Mouse (Mus musculus) limb, embryonic 13.5 days (tissue): ENCODE data around the gene Kynu. TPM values are rescaled to one million over a fixed set of nuclear protein-coding genes. Genes with fewer than 3 reads are reported as not detected.

ENCODE experiments used
- ATAC-seq: fragments of 200-750 bp; cut with Nextera tagmentation; 2 replicates; pipeline ENCODE4 v1.8.0; 2017; ENCODE audit warnings: low read depth, moderate number of reproducible peaks, moderate TSS enrichment; ENCODE audit not compliant: low FRiP score
- H3K27ac ChIP-seq: fragments of 300-500 bp; sonication (generic); 2 replicates; pipeline ENCODE4 v1.5.1; 2015; ENCODE audit warnings: inconsistent platforms, mild to moderate bottlenecking, moderate library complexity
- H3K27me3 ChIP-seq: fragments of 300-500 bp; sonication (generic); 2 replicates; pipeline ENCODE4 v1.6.1; 2015; ENCODE audit warnings: mild to moderate bottlenecking, inconsistent platforms
- H3K36me3 ChIP-seq: fragments of 300-500 bp; sonication (generic); 2 replicates; pipeline ENCODE4 v1.6.1; 2015; ENCODE audit warnings: inconsistent platforms, mild to moderate bottlenecking, moderate library complexity
- H3K4me1 ChIP-seq: fragments of 300-500 bp; sonication (generic); 2 replicates; pipeline ENCODE4 v1.6.1; 2015; ENCODE audit warnings: inconsistent platforms
- H3K4me2 ChIP-seq: fragments of 300-500 bp; sonication (generic); replicated peaks from 2 replicates; pipeline ENCODE4 v1.6.1; 2015; ENCODE audit warnings: inconsistent platforms, mild to moderate bottlenecking, moderate library complexity
- H3K4me3 ChIP-seq: fragments of 300-500 bp; sonication (generic); 2 replicates; pipeline ENCODE4 v1.5.1; 2015; ENCODE audit warnings: moderate library complexity, mild to moderate bottlenecking, inconsistent platforms
- H3K9ac ChIP-seq: fragments of 300-500 bp; sonication (generic); 2 replicates; pipeline ENCODE4 v1.6.1; 2015; ENCODE audit warnings: mild to moderate bottlenecking, inconsistent platforms
- H3K9me3 ChIP-seq: fragments of 300-500 bp; sonication (generic); 2 replicates; pipeline ENCODE4 v1.6.1; 2016; ENCODE audit warnings: inconsistent platforms
- WGBS: fragments of 180-500 bp; shearing (Covaris S2); methylation state at CpG from one replicate; pipeline ENCODE4 v1.1.7; 2015; 5-methylcytosine and 5-hydroxymethylcytosine counted together
- polyA plus RNA-seq: library from polyadenylated mRNA; unstranded; fragments of >200 nt; fragmentation: Nextera tagmentation; extraction: Ambion mirVana; gene quantifications from 2 replicates; pipeline ENCODE4 v1.2.1, GENCODE M21; 2015

Gene Kynu
- polyA plus RNA-seq, 1 experiment from 2014 or later: 0.20 TPM

GRCm38 (mm10) chr2:43573526-43573925 is 18.4 kb downstream of the Kynu start:
- H3K9me3 ChIP-seq: no peaks in the 10 kb centered on the region
- H3K27ac ChIP-seq: no peak overlapping the region
- 92% methylated on average over 1 of the region's 1 CpGs for WGBS
- H3K36me3 ChIP-seq: no peaks in the 10 kb centered on the region
- H3K9ac ChIP-seq: no peak overlapping the region
- no peaks in the 10 kb centered on the region for H3K27me3 ChIP-seq
- H3K4me2 ChIP-seq: no peak overlapping the region
- no peak for ATAC-seq
- no peaks in the 10 kb centered on the region for H3K4me1 ChIP-seq
- no peak overlapping the region for H3K4me3 ChIP-seq

DNA sequence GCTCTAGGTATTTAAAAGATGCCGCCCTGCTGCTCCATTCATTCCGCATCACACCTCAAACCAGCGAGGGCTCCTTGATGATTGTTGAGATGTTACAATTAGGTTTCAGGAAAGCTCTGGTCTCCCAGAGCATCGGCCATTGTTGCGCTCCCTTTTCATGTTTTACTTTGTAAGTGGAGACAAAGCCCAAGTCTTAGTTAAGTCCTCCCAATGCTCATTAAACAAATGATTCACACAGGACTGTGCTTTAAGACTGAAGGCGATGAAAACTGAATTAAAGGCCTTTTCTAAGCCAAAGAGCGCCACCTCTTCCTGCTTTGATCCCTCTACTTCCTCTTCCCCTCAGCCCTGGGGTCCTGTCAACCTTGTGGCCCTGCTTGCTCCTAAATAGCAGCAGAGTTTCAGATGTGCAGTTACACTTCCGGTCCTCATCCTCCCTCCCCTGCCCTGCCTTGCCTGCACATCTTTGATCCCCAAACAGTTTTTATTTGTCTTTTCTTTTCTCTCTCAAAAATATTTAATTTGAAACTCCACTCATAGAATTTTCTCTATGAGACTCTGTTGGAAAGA is 28.2 kb downstream of the Kynu start:
- no peaks in the 10 kb centered on the region for H3K36me3 ChIP-seq
- H3K4me2 ChIP-seq: no peak overlapping the region
- H3K9me3 ChIP-seq: no peaks in the 10 kb centered on the region
- H3K27ac ChIP-seq: no peak overlapping the region
- no peak overlapping the region for H3K9ac ChIP-seq
- H3K27me3 ChIP-seq: no peaks in the 10 kb centered on the region
- WGBS: 50% methylated on average over 8 of the region's 8 CpGs
- H3K4me3 ChIP-seq: no peak overlapping the region
- no peak for ATAC-seq
- H3K4me1 ChIP-seq: no peaks in the 10 kb centered on the region

DNA sequence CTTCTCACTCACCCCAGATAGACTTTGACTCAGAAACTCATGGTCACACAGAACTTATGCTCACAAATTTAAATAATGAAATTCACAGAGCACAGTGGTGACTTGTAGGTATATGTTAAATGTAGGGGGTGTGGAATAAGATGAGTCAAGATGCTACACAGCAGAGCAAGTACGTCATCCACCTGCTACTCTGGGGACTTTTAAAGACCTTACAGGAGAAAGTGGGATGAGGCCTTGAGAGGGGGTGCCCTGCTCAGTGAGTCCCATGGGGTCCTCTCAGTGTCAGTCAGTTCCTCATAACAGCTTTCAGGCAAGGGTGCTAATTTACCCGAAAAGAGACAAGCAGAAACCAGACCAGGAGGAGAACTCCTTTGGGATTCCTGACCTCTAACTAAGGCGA is 30.4 kb downstream of the Kynu start:
- Histone ChIP-seq H3K27ac (no peak overlapping the region), H3K4me1 (no peaks in the 10 kb centered on the region), H3K9ac (no peak overlapping the region), H3K36me3 (no peaks in the 10 kb centered on the region), H3K4me3 (no peak overlapping the region), H3K9me3 (no peaks in the 10 kb centered on the region), H3K27me3 (no peaks in the 10 kb centered on the region), H3K4me2 (no peak overlapping the region)
- WGBS: 78% methylated on average over 3 of the region's 3 CpGs
- ATAC-seq: no peak

DNA sequence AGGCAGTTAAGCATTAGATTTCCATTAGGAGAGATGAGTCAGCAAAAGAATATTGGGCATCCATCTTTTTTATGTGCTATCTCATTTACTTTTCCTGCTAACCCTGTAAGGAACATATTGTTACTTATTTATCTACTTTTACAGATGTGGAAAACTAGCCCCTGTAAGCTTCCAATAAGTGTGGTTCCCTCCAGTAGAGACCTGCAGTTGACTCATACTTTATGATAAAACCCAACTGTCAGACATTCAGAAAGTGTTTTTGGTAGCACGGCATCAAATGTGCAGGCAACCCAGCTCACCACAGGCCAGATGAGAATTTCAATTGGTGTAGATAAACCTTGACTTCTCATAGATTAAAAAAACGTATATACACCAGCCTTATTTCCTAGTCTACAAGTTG is 32.7 kb downstream of the Kynu start:
- Histone ChIP-seq H3K9me3 (no peaks in the 10 kb centered on the region), H3K9ac (no peak overlapping the region), H3K4me1 (no peaks in the 10 kb centered on the region), H3K36me3 (no peaks in the 10 kb centered on the region), H3K4me2 (no peak overlapping the region), H3K27me3 (no peaks in the 10 kb centered on the region), H3K27ac (no peak overlapping the region), H3K4me3 (no peak overlapping the region)
- WGBS: 72% methylated on average over 2 of the region's 2 CpGs
- no peak for ATAC-seq

DNA sequence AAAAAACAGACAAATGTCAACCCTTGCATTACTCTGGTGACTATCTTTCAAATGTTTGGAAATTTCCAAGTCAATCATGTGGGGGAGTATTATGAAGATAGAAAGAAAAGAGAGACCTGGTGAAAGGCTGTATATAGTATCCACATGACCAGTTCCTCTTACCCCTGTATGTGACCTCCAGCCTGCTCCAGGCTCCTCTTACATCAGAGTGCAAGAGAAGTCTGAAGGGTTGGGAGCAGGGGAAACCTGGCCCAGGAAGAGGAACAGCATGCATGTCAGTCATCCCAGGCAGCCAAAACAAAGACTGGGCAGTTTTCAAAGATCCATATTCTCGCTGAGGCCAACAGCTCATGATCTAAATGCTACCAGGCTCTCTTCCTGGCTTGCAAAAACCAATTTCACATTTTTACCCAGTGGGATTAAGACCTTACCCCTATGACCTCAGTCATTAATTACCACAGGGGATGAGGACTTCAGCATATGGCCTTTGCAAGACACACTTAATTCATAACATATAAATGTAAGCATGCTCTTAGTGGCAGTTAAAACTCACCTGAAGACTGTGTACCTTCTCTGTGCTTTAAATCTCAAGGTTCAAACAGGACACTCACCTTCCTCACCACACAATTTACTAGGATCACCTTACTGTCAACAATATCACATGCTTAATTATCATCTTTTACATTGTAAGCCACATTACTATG is 37.0 kb downstream of the Kynu start:
- WGBS: 46% methylated on average over 1 of the region's 1 CpGs
- no peak for ATAC-seq
- H3K27ac ChIP-seq: no peak overlapping the region
- H3K4me1 ChIP-seq: no peaks in the 10 kb centered on the region
- no peaks in the 10 kb centered on the region for H3K27me3 ChIP-seq
- no peak overlapping the region for H3K4me2 ChIP-seq
- no peak overlapping the region for H3K9ac ChIP-seq
- H3K36me3 ChIP-seq: no peaks in the 10 kb centered on the region
- H3K9me3 ChIP-seq: no peaks in the 10 kb centered on the region
- no peak overlapping the region for H3K4me3 ChIP-seq

GRCm38 (mm10) chr2:43613571-43613970 is 58.4 kb downstream of the Kynu start:
- Histone ChIP-seq H3K4me2 (no peak overlapping the region), H3K9ac (no peak overlapping the region), H3K4me3 (no peak overlapping the region), H3K4me1 (no peaks in the 10 kb centered on the region), H3K36me3 (no peaks in the 10 kb centered on the region), H3K27me3 (no peaks in the 10 kb centered on the region), H3K9me3 (no peaks in the 10 kb centered on the region), H3K27ac (no peak overlapping the region)
- ATAC-seq: no peak
- WGBS: 8% methylated on average over 6 of the region's 6 CpGs

DNA sequence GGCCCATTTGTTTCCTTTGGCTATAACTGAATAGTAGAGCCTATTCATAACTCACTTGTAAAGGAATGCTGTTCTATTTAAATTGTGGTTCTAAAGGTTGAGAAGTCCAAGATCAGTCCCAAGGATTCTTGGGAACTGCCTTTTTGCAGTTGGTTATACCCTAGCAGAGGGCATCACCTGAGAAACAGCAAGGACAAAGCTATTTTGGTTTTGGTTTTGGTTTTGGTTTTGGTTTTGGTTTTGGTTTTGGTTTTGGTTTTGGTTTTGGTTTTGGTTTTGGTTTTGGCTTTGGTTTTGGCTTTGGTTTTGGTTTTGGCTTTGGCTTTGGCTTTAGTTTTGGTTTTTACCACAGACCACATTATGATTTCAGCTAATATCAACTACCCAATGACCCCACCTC is 66.0 kb downstream of the Kynu start:
- no peak overlapping the region for H3K27ac ChIP-seq
- no peaks in the 10 kb centered on the region for H3K36me3 ChIP-seq
- H3K4me1 ChIP-seq: no peaks in the 10 kb centered on the region
- no peak for ATAC-seq
- H3K4me3 ChIP-seq: no peak overlapping the region
- no peak overlapping the region for H3K9ac ChIP-seq
- H3K9me3 ChIP-seq: no peaks in the 10 kb centered on the region
- no peak overlapping the region for H3K4me2 ChIP-seq
- no peaks in the 10 kb centered on the region for H3K27me3 ChIP-seq

GRCm38 (mm10) chr2:43622844-43623243 is 67.7 kb downstream of the Kynu start:
- H3K9me3 ChIP-seq: no peaks in the 10 kb centered on the region
- no peaks in the 10 kb centered on the region for H3K27me3 ChIP-seq
- no peak for ATAC-seq
- no peaks in the 10 kb centered on the region for H3K36me3 ChIP-seq
- WGBS: 0% methylated on average over 1 of the region's 1 CpGs
- no peak overlapping the region for H3K27ac ChIP-seq
- H3K4me1 ChIP-seq: no peaks in the 10 kb centered on the region
- H3K9ac ChIP-seq: no peak overlapping the region
- H3K4me3 ChIP-seq: no peak overlapping the region
- H3K4me2 ChIP-seq: no peak overlapping the region

DNA sequence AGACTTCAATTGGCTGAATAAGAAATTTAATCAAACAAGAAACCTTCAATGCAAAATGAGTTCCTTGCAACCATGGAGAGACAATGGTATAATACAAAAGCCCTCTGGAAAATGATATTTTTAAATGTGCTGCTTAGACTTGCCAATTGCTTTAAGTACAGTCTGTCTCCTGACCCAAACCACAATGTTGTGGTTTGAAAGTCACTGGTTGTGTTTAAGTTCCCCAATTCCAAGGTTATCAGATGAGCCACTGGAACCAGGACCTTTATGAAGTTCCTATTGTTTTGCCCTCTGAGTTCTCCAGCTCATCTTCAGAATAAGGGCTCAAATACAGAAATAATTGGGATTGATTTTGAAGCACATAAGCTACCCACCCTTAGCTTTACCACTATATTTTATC is 76.7 kb downstream of the Kynu start:
- H3K9ac ChIP-seq: no peak overlapping the region
- no peak overlapping the region for H3K27ac ChIP-seq
- H3K4me2 ChIP-seq: no peak overlapping the region
- no peaks in the 10 kb centered on the region for H3K27me3 ChIP-seq
- no peak for ATAC-seq
- H3K9me3 ChIP-seq: no peaks in the 10 kb centered on the region
- no peaks in the 10 kb centered on the region for H3K36me3 ChIP-seq
- H3K4me3 ChIP-seq: no peak overlapping the region
- H3K4me1 ChIP-seq: no peaks in the 10 kb centered on the region

GRCm38 (mm10) chr2:43636498-43636897 is 81.4 kb downstream of the Kynu start:
- Histone ChIP-seq H3K36me3 (no peaks in the 10 kb centered on the region), H3K27me3 (no peaks in the 10 kb centered on the region), H3K4me3 (no peak overlapping the region), H3K4me2 (no peak overlapping the region), H3K9me3 (no peaks in the 10 kb centered on the region), H3K27ac (no peak overlapping the region), H3K9ac (no peak overlapping the region), H3K4me1 (no peaks in the 10 kb centered on the region)
- no peak for ATAC-seq

DNA sequence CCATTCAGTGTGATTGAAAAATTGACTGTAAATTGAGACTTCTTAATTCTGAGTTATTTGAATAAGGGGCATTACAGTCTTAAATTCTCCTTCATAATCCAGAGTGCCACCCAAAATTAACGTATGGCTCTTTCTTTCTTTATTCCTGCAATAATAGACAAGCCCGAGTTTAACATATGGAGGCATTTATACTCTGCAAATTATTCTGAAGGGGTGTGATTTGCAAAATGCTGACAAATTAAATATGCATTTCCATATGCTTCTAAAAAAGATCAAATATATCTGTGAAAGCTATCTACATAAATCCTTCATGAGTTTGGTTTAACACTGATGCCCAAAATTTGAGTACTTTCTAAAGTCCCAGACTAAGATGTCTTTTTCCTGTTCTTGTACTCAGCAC is 91.8 kb downstream of the Kynu start:
- no peaks in the 10 kb centered on the region for H3K9me3 ChIP-seq
- no peak overlapping the region for H3K27ac ChIP-seq
- no peak overlapping the region for H3K4me3 ChIP-seq
- no peaks in the 10 kb centered on the region for H3K4me1 ChIP-seq
- no peak overlapping the region for H3K4me2 ChIP-seq
- no peak overlapping the region for H3K9ac ChIP-seq
- H3K27me3 ChIP-seq: no peaks in the 10 kb centered on the region
- no peaks in the 10 kb centered on the region for H3K36me3 ChIP-seq
- WGBS: 66% methylated on average over 2 of the region's 2 CpGs
- ATAC-seq: no peak

DNA sequence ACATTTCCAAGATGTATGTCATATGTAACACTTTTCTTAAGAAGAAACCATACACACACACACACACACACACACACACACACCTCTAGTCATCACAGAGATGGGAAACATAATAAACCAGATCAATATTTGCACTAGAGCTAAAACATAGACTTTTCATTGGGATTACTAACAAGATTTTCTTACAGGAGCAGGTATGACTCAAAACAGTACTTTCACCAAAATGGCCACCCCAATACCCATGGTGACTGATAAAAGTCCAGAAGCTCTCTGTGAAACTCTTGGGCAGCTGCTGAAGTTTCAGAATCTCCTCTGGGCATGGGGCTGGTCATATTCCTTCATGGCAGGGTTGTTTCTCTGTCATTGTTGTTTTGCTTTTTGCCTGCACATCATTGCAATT is 114.5 kb downstream of the Kynu start:
- Histone ChIP-seq H3K9me3 (no peaks in the 10 kb centered on the region), H3K9ac (no peak overlapping the region), H3K4me1 (no peaks in the 10 kb centered on the region), H3K36me3 (no peaks in the 10 kb centered on the region), H3K27me3 (no peaks in the 10 kb centered on the region), H3K4me3 (no peak overlapping the region), H3K4me2 (no peak overlapping the region), H3K27ac (no peak overlapping the region)
- no peak for ATAC-seq

DNA sequence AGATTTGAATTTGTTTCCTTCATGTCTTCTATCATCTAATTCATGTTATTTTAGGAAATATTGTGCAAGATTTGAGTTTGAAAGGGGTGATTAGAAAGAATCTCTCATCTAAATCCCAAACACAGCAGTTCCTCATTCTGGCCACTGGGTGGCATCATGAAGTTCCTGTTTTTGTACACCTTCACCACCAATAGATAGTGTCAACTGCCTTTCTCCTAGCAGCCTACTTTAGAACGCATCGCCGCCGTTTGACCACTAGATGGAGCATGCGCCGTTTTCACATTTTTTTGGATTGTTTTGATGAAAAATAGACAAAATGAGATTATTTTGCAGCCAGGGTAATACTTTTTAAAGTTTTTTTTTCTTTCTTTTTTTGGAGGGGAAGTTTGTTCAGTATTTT is 118.5 kb downstream of the Kynu start:
- no peaks in the 10 kb centered on the region for H3K36me3 ChIP-seq
- ATAC-seq: no peak; the same call in 1 of the 2 replicates
- WGBS: under 1% methylated on average over 6 of the region's 6 CpGs

More for the DNA sequence above, 118.5 kb downstream of the Kynu start:
- Histone ChIP-seq H3K27ac (no peak overlapping the region), H3K9me3 (no peaks in the 10 kb centered on the region), H3K4me3 (no peak overlapping the region), H3K9ac (no peak overlapping the region), H3K4me1 (no peaks in the 10 kb centered on the region), H3K27me3 (no peaks in the 10 kb centered on the region), H3K4me2 (no peak overlapping the region)
